Mouse (Mus musculus) bone marrow, adult 2 months (tissue): Measurements from ENCODE around the gene Hyal1. TPM values are rescaled to one million over a fixed set of nuclear protein-coding genes. Genes with fewer than 3 reads are reported as not detected.

Source experiments
- H3K27ac ChIP-seq: fragments of 200-500 bp; 2 replicates; pipeline ENCODE4 v1.5.1; 2012; ENCODE audit warnings: low read depth, mild to moderate bottlenecking, control low read depth, inconsistent platforms, low read length; ENCODE audit not compliant: control insufficient read depth, poor library complexity, insufficient read depth
- H3K4me1 ChIP-seq: fragments of 200-500 bp; 2 replicates; pipeline ENCODE4 v1.6.1; 2011; ENCODE audit warnings: low read length; ENCODE audit not compliant: control insufficient read depth, insufficient read depth
- H3K4me3 ChIP-seq: fragments of 200-500 bp; replicated peaks from 2 replicates; pipeline ENCODE3; 2011; ENCODE audit warnings: mild to moderate bottlenecking, low read depth, low read length, control low read depth; ENCODE audit not compliant: control insufficient read depth
- CTCF ChIP-seq: fragments of 200-500 bp; IDR thresholded peaks from 2 replicates; pipeline ENCODE4 v1.5.1; 2011; ENCODE audit warnings: low read length, control low read depth; ENCODE audit not compliant: control insufficient read depth, insufficient read depth
- POLR2A ChIP-seq: fragments of 200-500 bp; IDR thresholded peaks from 2 replicates; pipeline ENCODE4 v1.6.1; 2011; ENCODE audit warnings: low read depth, mild to moderate bottlenecking, control low read depth, low read length, borderline replicate concordance; ENCODE audit not compliant: control insufficient read depth
- WGBS: fragments of 180-500 bp; shearing (Covaris S2); methylation state at CpG from one replicate; pipeline ENCODE4 v1.1.7; 2018; 5-methylcytosine and 5-hydroxymethylcytosine counted together
- polyA plus RNA-seq: library from polyadenylated mRNA; stranded (reverse); fragments of >200 nt; gene quantifications from 2 replicates; pipeline ENCODE4 v1.2.4, GENCODE M21; 2011; ENCODE audit warnings: low replicate concordance; ENCODE audit not compliant: missing spikeins, insufficient read depth, insufficient read length

Hyal1 gene
- polyA plus RNA-seq, 1 experiment = 8.5 TPM

- WGBS = 87% methylated on average over 11 of the region's 11 CpGs
- TF ChIP-seq CTCF (no peak), POLR2A (no peak)
- no peak overlapping the region for H3K27ac ChIP-seq
- H3K4me3 ChIP-seq = no peak overlapping the region
- peaks cover 4% of the 10 kb centered on the region; the same call in 1 of the 2 replicates for H3K4me1 ChIP-seq
Observed at GRCm38 (mm10) chr9:107596619-107597569, 20.2 kb downstream of the Hyal1 start.

GRCm38 (mm10) chr9:107598385-107598784, 21.7 kb downstream of the Hyal1 start:
- TF ChIP-seq CTCF = no peak
- TF ChIP-seq POLR2A = no peak
- H3K4me1 ChIP-seq = peaks cover 4% of the 10 kb centered on the region; the same call in 1 of the 2 replicates
- no peak overlapping the region for H3K4me3 ChIP-seq
- H3K27ac ChIP-seq = no peak overlapping the region
- WGBS = 80% methylated on average over 5 of the region's 5 CpGs

- TF ChIP-seq CTCF = no peak
- TF ChIP-seq POLR2A = no peak
- no peak overlapping the region for H3K4me3 ChIP-seq
- no peak overlapping the region for H3K27ac ChIP-seq
- H3K4me1 ChIP-seq = peaks cover 2% of the 10 kb centered on the region; the same call in 1 of the 2 replicates
- WGBS = 89% methylated on average over 9 of the region's 9 CpGs
Observed at GRCm38 (mm10) chr9:107599433-107599832, 22.7 kb downstream of the Hyal1 start.

GRCm38 (mm10) chr9:107599842-107600241, 23.1 kb downstream of the Hyal1 start:
- WGBS = 88% methylated on average over 14 of the region's 14 CpGs
- TF ChIP-seq POLR2A (no peak), CTCF (no peak)
- Histone ChIP-seq H3K4me1 (peaks cover 2% of the 10 kb centered on the region; the same call in 1 of the 2 replicates), H3K27ac (no peak overlapping the region), H3K4me3 (no peak overlapping the region)

GRCm38 (mm10) chr9:107600745-107601144, 24.0 kb downstream of the Hyal1 start:
- H3K4me3 ChIP-seq = no peak overlapping the region
- WGBS = 65% methylated on average over 12 of the region's 12 CpGs
- peak; percentile 19; the same call in 1 of the 2 replicates for TF ChIP-seq CTCF
- TF ChIP-seq POLR2A = no peak
- H3K4me1 ChIP-seq = peaks cover 2% of the 10 kb centered on the region; the same call in 1 of the 2 replicates
- H3K27ac ChIP-seq = no peak overlapping the region

- 77% methylated on average over 11 of the region's 11 CpGs for WGBS
- H3K4me1 ChIP-seq = peaks cover 2% of the 10 kb centered on the region; the same call in 1 of the 2 replicates
Observed at GRCm38 (mm10) chr9:107601275-107601674, 24.5 kb downstream of the Hyal1 start.

GRCm38 (mm10) chr9:107602068-107602648, 25.4 kb downstream of the Hyal1 start:
- Histone ChIP-seq H3K4me1 (peaks cover 2% of the 10 kb centered on the region; the same call in 1 of the 2 replicates), H3K27ac (no peak overlapping the region), H3K4me3 (no peak overlapping the region)
- TF ChIP-seq POLR2A (no peak), CTCF (peak; percentile 99)
- 3% methylated on average over 10 of the region's 10 CpGs for WGBS

More at GRCm38 (mm10) chr9:107601275-107601674, 24.5 kb downstream of the Hyal1 start:
- H3K4me3 ChIP-seq = no peak overlapping the region
- TF ChIP-seq CTCF (no peak), POLR2A (no peak)
- no peak overlapping the region for H3K27ac ChIP-seq

GRCm38 (mm10) chr9:107603251-107603650, 26.5 kb downstream of the Hyal1 start:
- H3K4me3 ChIP-seq = no peak overlapping the region
- WGBS = 61% methylated on average over 6 of the region's 6 CpGs
- H3K27ac ChIP-seq = no peak overlapping the region
- TF ChIP-seq POLR2A (no peak), CTCF (no peak)
- H3K4me1 ChIP-seq = peaks cover 2% of the 10 kb centered on the region; the same call in 1 of the 2 replicates
